Mouse (Mus musculus) adipocyte (in vitro differentiated cells): ENCODE data around the gene Flrt3.

Source experiments
- DNase-seq: peaks from one replicate; pipeline ENCODE4 v3.0.0-alpha.2; 2016; ENCODE audit warnings: low spot score

The Flrt3 gene

GRCm38 (mm10) chr2:140621730-140622337 lies 49.4 kb downstream of the Flrt3 start:
- DNase-seq, result no peak

GRCm38 (mm10) chr2:140615451-140615850 lies 55.8 kb downstream of the Flrt3 start:
- DNase-seq, result no peak
